ENCODE assay signal across 8 mouse cellular contexts in the genomic region with DNA sequence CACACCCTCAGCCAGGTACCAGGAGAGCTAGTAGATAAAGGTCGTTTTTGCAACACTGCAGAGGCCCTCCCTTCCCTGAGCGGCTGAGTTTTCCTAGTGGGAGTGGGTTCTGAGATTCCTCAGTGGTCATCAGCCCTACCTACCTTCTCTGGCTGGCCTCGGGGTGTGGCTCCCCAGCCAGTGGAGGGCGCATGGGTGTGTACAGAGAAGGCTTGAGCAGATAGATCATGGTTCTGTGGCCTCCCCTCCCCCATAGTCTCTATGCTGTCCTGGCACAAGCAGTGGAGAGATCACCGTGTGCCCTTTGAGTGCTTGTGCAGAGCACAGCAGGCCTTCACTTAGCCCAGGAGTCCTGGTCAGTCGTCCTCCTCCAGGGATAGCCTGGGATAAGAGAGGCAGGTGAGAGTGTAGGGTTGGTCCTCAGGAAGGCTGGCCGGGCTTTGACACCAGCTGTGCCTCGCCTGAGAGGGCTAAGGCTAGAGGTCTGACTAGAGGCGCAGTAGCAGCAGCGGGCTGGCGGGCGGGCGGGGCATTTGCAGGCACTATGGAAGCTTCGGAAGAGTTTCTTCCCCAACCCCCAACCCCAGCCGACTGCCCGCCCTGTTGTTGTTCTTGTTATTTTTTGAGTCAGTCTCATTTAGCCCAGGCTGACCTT. TPM values are rescaled to one million over a fixed set of nuclear protein-coding genes. Genes with fewer than 3 reads are reported as not detected.
DNase-seq lines count a peak whose midpoint lies in the region.

No protein-coding gene starts in this region.

- intact Hi-C loops in heart, postnatal 10 days (cut with DNase I), result no loop called here

- peak; percentile 62 for DNase-seq in gastrocnemius, adult 18-20 months (ENCODE audit: low spot score)
- DNase-seq in gastrocnemius, postnatal 10 days, result no peak
- peak; percentile 91 for DNase-seq in ES-CJ7 (ENCODE audit: low read depth, low spot score)
- DNase-seq in heart, postnatal 10 days, result peak; percentile 73 to 77
- DNase-seq in lung, postnatal 10 days, result peak; percentile 87
- no peak for DNase-seq in embryo, embryonic 10.5 days (ENCODE audit: low spot score)
- DNase-seq in thymus, postnatal 0 days (ENCODE audit: low spot score), result no peak
- DNase-seq in frontal cortex, postnatal 36 days (ENCODE audit: low spot score in 2 of 2), result no peak

RNA-seq across cellular contexts. Expression of a gene that starts 2.4 kb away (rescaled TPM):
- total RNA-seq in gastrocnemius, adult 18-20 months (2021), result 100 to 1,000 TPM in 1 of 2 experiments, 10 to 100 TPM in 1; 65.3 to 100 TPM
- total RNA-seq in gastrocnemius, postnatal 10 days (2021), result 100 to 1,000 TPM; 143 to 189 TPM
- total RNA-seq in heart, postnatal 10 days (2021), result 100 to 1,000 TPM; 260 to 267 TPM
- polyA plus RNA-seq in thymus, postnatal 0 days (2015; fragmentation: Nextera tagmentation; extraction: Ambion mirVana), result 2,725 and 3,094 TPM in 2 replicates

RNA-seq across cellular contexts. Expression of a gene that starts 7.7 kb away (rescaled TPM):
- total RNA-seq in gastrocnemius, adult 18-20 months (2021), result not detected
- 1 to 10 TPM; 2.0 to 2.5 TPM for total RNA-seq in gastrocnemius, postnatal 10 days (2021)
- 1 to 10 TPM; 2.5 to 2.8 TPM for total RNA-seq in heart, postnatal 10 days (2021)
- 49.4 and 71.1 TPM in 2 replicates for polyA plus RNA-seq in thymus, postnatal 0 days (2015; fragmentation: Nextera tagmentation; extraction: Ambion mirVana)

RNA-seq across cellular contexts. Expression of a gene that starts 8.5 kb away (rescaled TPM):
- total RNA-seq in gastrocnemius, adult 18-20 months (2021), result 10 to 100 TPM; 28.2 to 43.8 TPM
- total RNA-seq in gastrocnemius, postnatal 10 days (2021), result 100 to 1,000 TPM in 1 of 2 experiments, 10 to 100 TPM in 1; 94.0 to 102 TPM
- 1,000 to 10,000 TPM; 1,259 to 1,405 TPM for total RNA-seq in heart, postnatal 10 days (2021)
- polyA plus RNA-seq in thymus, postnatal 0 days (2015; fragmentation: Nextera tagmentation; extraction: Ambion mirVana), result 113 and 122 TPM in 2 replicates

RNA-seq across cellular contexts. Expression of a gene that starts 37.2 kb away (rescaled TPM):
- total RNA-seq in gastrocnemius, adult 18-20 months (2021), result under 1 TPM in 1 of 2 experiments, not detected in 1; 0.14 TPM
- total RNA-seq in gastrocnemius, postnatal 10 days (2021), result 1 to 10 TPM in 1 of 2 experiments, under 1 TPM in 1; 0.85 to 1.5 TPM
- total RNA-seq in heart, postnatal 10 days (2021), result under 1 TPM; 0.43 to 0.97 TPM
- 35.5 and 37.2 TPM in 2 replicates for polyA plus RNA-seq in thymus, postnatal 0 days (2015; fragmentation: Nextera tagmentation; extraction: Ambion mirVana)

RNA-seq across cellular contexts. Expression of a gene that starts 50.4 kb away (rescaled TPM):
- 10 to 100 TPM; 38.0 to 41.7 TPM for total RNA-seq in gastrocnemius, adult 18-20 months (2021)
- 10 to 100 TPM; 46.0 to 52.0 TPM for total RNA-seq in gastrocnemius, postnatal 10 days (2021)
- total RNA-seq in heart, postnatal 10 days (2021), result 10 to 100 TPM; 50.1 TPM
- 11.7 and 13.6 TPM in 2 replicates for polyA plus RNA-seq in thymus, postnatal 0 days (2015; fragmentation: Nextera tagmentation; extraction: Ambion mirVana)

Comparison
In these comparisons a context has a peak if more than half of its experiments do, and no peak if none do; other contexts are left out.
1. DNase-seq: peak in gastrocnemius, adult 18-20 months (single experiment), ES-CJ7 (single experiment), heart, postnatal 10 days (2 of 2) and lung, postnatal 10 days (single experiment); none in gastrocnemius, postnatal 10 days (single experiment), embryo, embryonic 10.5 days (single experiment), thymus, postnatal 0 days (single experiment) and frontal cortex, postnatal 36 days (0 of 2).
2. RNA of a gene that starts 8.5 kb away (total RNA-seq): 1,259 to 1,405 TPM in heart, postnatal 10 days; 94.0 to 102 TPM in gastrocnemius, postnatal 10 days and 28.2 to 43.8 TPM in gastrocnemius, adult 18-20 months; every median in the first group is over 10 times any median in the second.